Mouse (Mus musculus): ENCODE data around the gene Cldn8.

DNA sequence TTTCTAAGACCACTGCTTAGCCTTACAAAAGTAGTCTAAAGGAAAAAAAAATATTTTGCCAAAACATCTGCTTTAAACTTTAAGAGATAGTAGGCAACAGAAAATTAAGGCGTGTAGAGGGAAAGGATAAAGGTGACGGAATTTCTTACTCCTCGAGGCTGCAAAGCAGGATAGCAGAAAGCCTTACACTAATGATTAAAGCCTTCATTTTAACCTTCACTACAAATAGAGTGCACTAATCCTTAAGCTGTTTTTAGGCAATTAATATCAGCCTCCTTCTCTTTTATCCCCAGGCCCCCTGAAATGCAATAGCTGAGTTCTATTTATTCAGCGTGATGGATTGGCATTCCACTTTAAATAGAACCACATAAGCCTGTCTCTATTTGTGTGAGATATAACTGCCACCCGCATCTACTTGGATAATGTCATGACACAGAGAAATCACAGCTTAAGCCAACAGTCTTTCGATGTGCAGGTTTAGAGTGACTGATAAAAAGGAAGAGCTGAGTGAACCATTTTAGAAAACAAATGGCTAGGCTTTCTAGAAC is 1.3 kb downstream of the Cldn8 start:
- TF ChIP-seq GATA1 (IDR thresholded peaks at IDR 0.05; ENCODE audit: borderline replicate concordance, low read length): no peak
- no peak for TF ChIP-seq FLI1 (IDR thresholded peaks at IDR 0.05; ENCODE audit: low read length)
